ENCODE assay signal across 25 mouse cellular contexts in genomic region chr1:155990391-155990790, GRCm38 (mm10). TPM values are rescaled to one million over a fixed set of nuclear protein-coding genes. Genes with fewer than 3 reads are reported as not detected.
DNase-seq lines count a peak whose midpoint lies in the region; ATAC-seq and TF ChIP-seq lines count a peak whose summit lies in the region.
"Had no signal": no experiment of that assay in that cellular context is flagged by ENCODE, and none has a peak within 500 bp of the region (broad histone marks: within the 10 kb centered on the region; RNA-seq: fewer than 3 reads in every experiment).

No protein-coding gene starts in this region.

- TF ChIP-seq POLR2A in lung, adult 2 months (IDR thresholded peaks at IDR 0.05; ENCODE audit: borderline replicate concordance, extremely low read depth, low read depth, low read length): no peak

- H3K36me3 ChIP-seq in embryonic facial prominence, embryonic 14.5 days (ENCODE audit: control insufficient read depth, insufficient read depth, low read length): no peaks in the 10 kb centered on the region
- H3K36me3 ChIP-seq in embryonic facial prominence, embryonic 10.5 days (replicated peaks): no peaks in the 10 kb centered on the region
- no peaks in the 10 kb centered on the region for H3K36me3 ChIP-seq in heart, embryonic 14.5 days (ENCODE audit: control insufficient read depth, insufficient read depth, low read length)
- H3K36me3 ChIP-seq in kidney, embryonic 15.5 days: no peaks in the 10 kb centered on the region
- H3K36me3 ChIP-seq: embryonic facial prominence, embryonic 13.5 days; hindbrain, embryonic 12.5 days; midbrain, embryonic 15.5 days; neural tube, embryonic 13.5 days had no signal

- peak; percentile 77 for DNase-seq in embryonic facial prominence, embryonic 14.5 days (ENCODE audit: low spot score)
- no peak for DNase-seq in embryonic facial prominence, embryonic 10.5 days (ENCODE audit: low spot score)
- no peak for DNase-seq in heart, postnatal 10 days
- no peak for DNase-seq in kidney, postnatal 10 days
- DNase-seq in lung, postnatal 10 days: peak; percentile 14
- no peak for DNase-seq in lung, adult 2 months
- DNase-seq: adrenal gland, postnatal 14 days; cerebellum, adult 2 months; cerebellum, postnatal 25 days; kidney, adult 9 months; left cerebral cortex, postnatal 4 days; liver, postnatal 0 days; retina, postnatal 1 day; right cerebral cortex, postnatal 25 days; spleen, adult 18-20 months; thymus, postnatal 25 days had no signal

- no peak overlapping the region for H3K4me3 ChIP-seq in embryonic facial prominence, embryonic 14.5 days (ENCODE audit: low read depth, low read length)
- no peak overlapping the region for H3K4me3 ChIP-seq in embryonic facial prominence, embryonic 10.5 days
- H3K4me3 ChIP-seq in heart, embryonic 14.5 days (ENCODE audit: control insufficient read depth in 1 of 2, insufficient read depth in 1 of 2, low read depth in 1 of 2, low read length in 2 of 2): no peak overlapping the region
- H3K4me3 ChIP-seq in kidney, embryonic 15.5 days (replicated peaks): no peak overlapping the region
- H3K4me3 ChIP-seq in lung, adult 2 months (replicated peaks; ENCODE audit: extremely low read depth, low read depth, low read length): no peak overlapping the region
- H3K4me3 ChIP-seq: embryonic facial prominence, embryonic 13.5 days; forebrain, embryonic 13.5 days; hindbrain, embryonic 12.5 days; midbrain, embryonic 15.5 days; neural tube, embryonic 13.5 days had no signal

- no peak overlapping the region for H3K9ac ChIP-seq in embryonic facial prominence, embryonic 14.5 days (ENCODE audit: low read depth, low read length)
- 0 out of 2 replicates have a peak overlapping the region, but pooled peaks have one; percentile 6 for H3K9ac ChIP-seq in heart, embryonic 14.5 days (ENCODE audit: low read length)
- no peak overlapping the region for H3K9ac ChIP-seq in kidney, embryonic 15.5 days
- H3K9ac ChIP-seq: embryonic facial prominence, embryonic 13.5 days; forebrain, embryonic 13.5 days; hindbrain, embryonic 12.5 days; liver, postnatal 0 days; midbrain, embryonic 15.5 days; neural tube, embryonic 13.5 days had no signal

- H3K27me3 ChIP-seq in embryonic facial prominence, embryonic 14.5 days (replicated peaks; ENCODE audit: control insufficient read depth, insufficient read depth, low read length): no peaks in the 10 kb centered on the region
- no peaks in the 10 kb centered on the region for H3K27me3 ChIP-seq in embryonic facial prominence, embryonic 10.5 days (replicated peaks; ENCODE audit: low read depth, poor library complexity, severe bottlenecking)
- H3K27me3 ChIP-seq in heart, embryonic 14.5 days (ENCODE audit: control insufficient read depth, insufficient read depth, low read length): no peaks in the 10 kb centered on the region
- no peaks in the 10 kb centered on the region for H3K27me3 ChIP-seq in kidney, embryonic 15.5 days
- H3K27me3 ChIP-seq: embryonic facial prominence, embryonic 13.5 days; forebrain, embryonic 13.5 days; hindbrain, embryonic 12.5 days; midbrain, embryonic 15.5 days; neural tube, embryonic 13.5 days had no signal

- 79% methylated on average over 11 of the region's 11 CpGs for WGBS in embryonic facial prominence, embryonic 14.5 days
- 82% methylated on average over 11 of the region's 11 CpGs for WGBS in embryonic facial prominence, embryonic 10.5 days
- 24% methylated on average over 11 of the region's 11 CpGs for WGBS in heart, embryonic 14.5 days
- WGBS in kidney, embryonic 15.5 days: 43% methylated on average over 11 of the region's 11 CpGs
- WGBS in lung, adult 2 months: 45% methylated on average over 11 of the region's 11 CpGs

- no peak overlapping the region for H3K27ac ChIP-seq in embryonic facial prominence, embryonic 14.5 days (replicated peaks; ENCODE audit: low read depth, low read length)
- H3K27ac ChIP-seq in embryonic facial prominence, embryonic 10.5 days (replicated peaks): no peak overlapping the region
- peak overlapping the region; percentile 2 to 56; a peak in 3 of 4 replicates for H3K27ac ChIP-seq in heart, embryonic 14.5 days (replicated peaks in 1 of 2; ENCODE audit: control insufficient read depth in 1 of 2, insufficient read depth in 1 of 2, low read depth in 2 of 2, low read length in 2 of 2)
- no peak overlapping the region for H3K27ac ChIP-seq in kidney, embryonic 15.5 days
- H3K27ac ChIP-seq: embryonic facial prominence, embryonic 13.5 days; forebrain, embryonic 13.5 days; hindbrain, embryonic 12.5 days; macrophage; midbrain, embryonic 15.5 days; neural tube, embryonic 13.5 days had no signal

- intact Hi-C loops in heart, postnatal 10 days (cut with DNase I): no loop called here

- TF ChIP-seq CTCF in lung, adult 2 months (IDR thresholded peaks at IDR 0.05; ENCODE audit: insufficient read depth, low read length): no peak

- ATAC-seq in embryonic facial prominence, embryonic 14.5 days (ENCODE audit: low read depth): peak; percentile 44; the same call in 1 of the 2 replicates
- no peak for ATAC-seq in heart, embryonic 14.5 days (ENCODE audit: insufficient number of reproducible peaks, insufficient read depth, low FRiP score, low read depth)
- no peak for ATAC-seq in kidney, embryonic 15.5 days (replicated peaks; ENCODE audit: low FRiP score)
- ATAC-seq: forebrain, embryonic 13.5 days; liver, postnatal 0 days; midbrain, embryonic 15.5 days had no signal

- H3K4me2 ChIP-seq in embryonic facial prominence, embryonic 14.5 days (ENCODE audit: low read depth, low read length): no peak overlapping the region
- H3K4me2 ChIP-seq in heart, embryonic 14.5 days (ENCODE audit: low read length): peak overlapping the region; percentile 41; the same call in 1 of the 2 replicates
- 0 out of 2 replicates have a peak overlapping the region, but pooled peaks have one; percentile 7 for H3K4me2 ChIP-seq in kidney, embryonic 15.5 days
- H3K4me2 ChIP-seq: embryonic facial prominence, embryonic 13.5 days; forebrain, embryonic 13.5 days; hindbrain, embryonic 12.5 days; liver, embryonic 11.5 days; midbrain, embryonic 15.5 days; neural tube, embryonic 13.5 days had no signal

- H3K4me1 ChIP-seq in embryonic facial prominence, embryonic 14.5 days (ENCODE audit: control insufficient read depth, insufficient read depth, low read length): no peaks in the 10 kb centered on the region
- H3K4me1 ChIP-seq in embryonic facial prominence, embryonic 10.5 days: no peaks in the 10 kb centered on the region
- peaks cover 12 to 24% of the 10 kb centered on the region in 2 experiments for H3K4me1 ChIP-seq in heart, embryonic 14.5 days (ENCODE audit: control insufficient read depth in 2 of 2, insufficient read depth in 2 of 2, low read length in 2 of 2)
- peaks cover 7% of the 10 kb centered on the region; the same call in 1 of the 2 replicates for H3K4me1 ChIP-seq in kidney, embryonic 15.5 days
- no peaks in the 10 kb centered on the region for H3K4me1 ChIP-seq in lung, adult 2 months (ENCODE audit: control insufficient read depth, insufficient read depth, low read length)
- H3K4me1 ChIP-seq: embryonic facial prominence, embryonic 13.5 days; midbrain, embryonic 15.5 days had no signal

- H3K9me3 ChIP-seq in embryonic facial prominence, embryonic 14.5 days (ENCODE audit: control insufficient read depth, low read length): no peaks in the 10 kb centered on the region
- H3K9me3 ChIP-seq in embryonic facial prominence, embryonic 10.5 days: no peaks in the 10 kb centered on the region
- no peaks in the 10 kb centered on the region for H3K9me3 ChIP-seq in heart, embryonic 14.5 days (ENCODE audit: control insufficient read depth, low read length)
- H3K9me3 ChIP-seq in kidney, embryonic 15.5 days (replicated peaks): no peaks in the 10 kb centered on the region
- H3K9me3 ChIP-seq: embryonic facial prominence, embryonic 13.5 days; forebrain, embryonic 13.5 days; hindbrain, embryonic 12.5 days; midbrain, embryonic 15.5 days; neural tube, embryonic 13.5 days had no signal

RNA-seq across cellular contexts. Expression of gene Cep350, which starts 17.3 kb away (rescaled TPM):
- polyA plus RNA-seq in embryonic facial prominence, embryonic 14.5 days (2014; fragmentation: Nextera tagmentation; extraction: Ambion mirVana): 13.1 and 14.0 TPM in 2 replicates
- 7.7 and 8.2 TPM in 2 replicates for polyA plus RNA-seq in embryonic facial prominence, embryonic 10.5 days (2016; fragmentation: Nextera tagmentation; extraction: Ambion mirVana)
- polyA plus RNA-seq in heart, embryonic 14.5 days (2014; fragmentation: Nextera tagmentation; extraction: Ambion mirVana): 7.6 and 11.3 TPM in 2 replicates
- 10 to 100 TPM; 37.3 to 41.0 TPM for total RNA-seq in heart, postnatal 10 days (2021)
- 10.7 and 11.0 TPM in 2 replicates for polyA plus RNA-seq in kidney, embryonic 15.5 days (2015; fragmentation: Nextera tagmentation; extraction: Ambion mirVana)
- polyA plus RNA-seq in lung, adult 2 months (2012; rRNA removed): 4.3 and 6.2 TPM in 2 replicates

RNA-seq across cellular contexts. Expression of gene Tor1aip2, which starts 44.8 kb away (rescaled TPM):
- polyA plus RNA-seq in embryonic facial prominence, embryonic 14.5 days (2014; fragmentation: Nextera tagmentation; extraction: Ambion mirVana): 113 and 121 TPM in 2 replicates
- polyA plus RNA-seq in embryonic facial prominence, embryonic 10.5 days (2016; fragmentation: Nextera tagmentation; extraction: Ambion mirVana): 111 and 116 TPM in 2 replicates
- 89.8 and 91.3 TPM in 2 replicates for polyA plus RNA-seq in heart, embryonic 14.5 days (2014; fragmentation: Nextera tagmentation; extraction: Ambion mirVana)
- total RNA-seq in heart, postnatal 10 days (2021): 10 to 100 TPM; 58.8 to 62.2 TPM
- 112 and 114 TPM in 2 replicates for polyA plus RNA-seq in kidney, embryonic 15.5 days (2015; fragmentation: Nextera tagmentation; extraction: Ambion mirVana)
- 52.0 and 62.4 TPM in 2 replicates for polyA plus RNA-seq in lung, adult 2 months (2012; rRNA removed)

RNA-seq across cellular contexts. Expression of gene Tor1aip1, which starts 45.9 kb away (rescaled TPM):
- 44.0 and 44.8 TPM in 2 replicates for polyA plus RNA-seq in embryonic facial prominence, embryonic 14.5 days (2014; fragmentation: Nextera tagmentation; extraction: Ambion mirVana)
- polyA plus RNA-seq in embryonic facial prominence, embryonic 10.5 days (2016; fragmentation: Nextera tagmentation; extraction: Ambion mirVana): 37.0 and 38.8 TPM in 2 replicates
- 34.5 and 38.8 TPM in 2 replicates for polyA plus RNA-seq in heart, embryonic 14.5 days (2014; fragmentation: Nextera tagmentation; extraction: Ambion mirVana)
- total RNA-seq in heart, postnatal 10 days (2021): 10 to 100 TPM; 65.2 to 74.2 TPM
- polyA plus RNA-seq in kidney, embryonic 15.5 days (2015; fragmentation: Nextera tagmentation; extraction: Ambion mirVana): 41.4 and 45.8 TPM in 2 replicates
- 35.5 and 36.6 TPM in 2 replicates for polyA plus RNA-seq in lung, adult 2 months (2012; rRNA removed)

Comparison
In these comparisons a context has a peak if more than half of its experiments do, and no peak if none do; other contexts are left out.
1. DNase-seq: peak in embryonic facial prominence, embryonic 14.5 days (single experiment) and lung, postnatal 10 days (single experiment); none in embryonic facial prominence, embryonic 10.5 days (single experiment), heart, postnatal 10 days (0 of 2), kidney, postnatal 10 days (single experiment) and lung, adult 2 months (single experiment).
2. H3K27ac ChIP-seq: peak in heart, embryonic 14.5 days (2 of 2); none in embryonic facial prominence, embryonic 14.5 days (single experiment), embryonic facial prominence, embryonic 10.5 days (single experiment) and kidney, embryonic 15.5 days (single experiment).